Comparison of ENCODE assay signal across 9 mouse cellular contexts in genomic region chr5:150262046-150262716, GRCm38 (mm10).
DNase-seq lines count a peak whose midpoint lies in the region; ATAC-seq and TF ChIP-seq lines count a peak whose summit lies in the region.
"Had no signal": no experiment of that assay in that cellular context is flagged by ENCODE, and none has a peak within 500 bp of the region (broad histone marks: within the 10 kb centered on the region; RNA-seq: fewer than 3 reads in every experiment).

No protein-coding gene starts in this region.

- H3K4me2 ChIP-seq in forebrain, embryonic 14.5 days (ENCODE audit: low read length): peak overlapping the region; percentile 49

- no peak overlapping the region for H3K4me3 ChIP-seq in heart, adult 2 months
- H3K4me3 ChIP-seq in forebrain, embryonic 14.5 days (ENCODE audit: low read depth, low read length): peak overlapping the region; percentile 40

- H3K79me2 ChIP-seq in heart, adult 2 months (replicated peaks; ENCODE audit: control insufficient read depth, insufficient read depth, low read length): no peaks in the 10 kb centered on the region

- no peak for DNase-seq in heart, adult 2 months
- no peak for DNase-seq in heart, postnatal 10 days
- peak; percentile 50 for DNase-seq in CD4-positive, CD25-positive, alpha-beta regulatory T cell, adult 2 months (ENCODE audit: low read depth, low spot score)
- DNase-seq in forebrain, embryonic 14.5 days (ENCODE audit: low spot score): no peak
- DNase-seq in kidney, postnatal 14 days: peak; percentile 80
- no peak for DNase-seq in spleen, postnatal 4 days (ENCODE audit: low spot score in 2 of 2)
- no peak for DNase-seq in embryo, embryonic 9.5 days (ENCODE audit: extremely low spot score)
- no peak for DNase-seq in retina, embryonic 14.5 days (ENCODE audit: low spot score)

- peak overlapping the region; percentile 58 for H3K27ac ChIP-seq in heart, adult 2 months
- no peak overlapping the region for H3K27ac ChIP-seq in forebrain, embryonic 14.5 days (ENCODE audit: low read depth, low read length)
- H3K27ac ChIP-seq: liver, embryonic 14.5 days had no signal

- H3K27me3 ChIP-seq in heart, adult 2 months (ENCODE audit: control insufficient read depth, insufficient read depth, low read length): no peaks in the 10 kb centered on the region
- H3K27me3 ChIP-seq in forebrain, embryonic 14.5 days (replicated peaks; ENCODE audit: control insufficient read depth, insufficient read depth, low read length): no peaks in the 10 kb centered on the region

- no peaks in the 10 kb centered on the region for H3K9me3 ChIP-seq in forebrain, embryonic 14.5 days (replicated peaks; ENCODE audit: control insufficient read depth, low read length)

- intact Hi-C loops in heart, adult 2 months (cut with DNase I): no loop called here
- intact Hi-C loops in heart, postnatal 10 days (cut with DNase I): no loop called here

- no peak for TF ChIP-seq EP300 in heart, adult 2 months (IDR thresholded peaks at IDR 0.05; ENCODE audit: insufficient read depth, low read depth, low read length)

- 73% methylated on average over 16 of the region's 16 CpGs for WGBS in heart, adult 2 months
- WGBS in forebrain, embryonic 14.5 days: 57% methylated on average over 16 of the region's 16 CpGs

- no peak for TF ChIP-seq CTCF in heart, adult 2 months (IDR thresholded peaks at IDR 0.05)

- no peak for TF ChIP-seq POLR2A in heart, adult 2 months (IDR thresholded peaks at IDR 0.05; ENCODE audit: insufficient read depth, low read depth, low read length)

- H3K36me3 ChIP-seq in heart, adult 2 months (ENCODE audit: control insufficient read depth, insufficient read depth, low read length): no peaks in the 10 kb centered on the region
- no peaks in the 10 kb centered on the region for H3K36me3 ChIP-seq in forebrain, embryonic 14.5 days (ENCODE audit: control insufficient read depth, insufficient read depth, low read length)

- no peak overlapping the region for H3K9ac ChIP-seq in heart, adult 2 months (ENCODE audit: low read depth, low read length)
- peak overlapping the region; percentile 13; the same call in 1 of the 2 replicates for H3K9ac ChIP-seq in forebrain, embryonic 14.5 days (ENCODE audit: low read length)
- H3K9ac ChIP-seq: liver, embryonic 14.5 days had no signal

- peaks cover 8% of the 10 kb centered on the region for H3K4me1 ChIP-seq in heart, adult 2 months (ENCODE audit: control insufficient read depth, insufficient read depth, low read length)
- H3K4me1 ChIP-seq in forebrain, embryonic 14.5 days (ENCODE audit: control insufficient read depth, insufficient read depth, low read length): peaks cover 3% of the 10 kb centered on the region

- ATAC-seq in forebrain, embryonic 14.5 days: no peak

Comparison
In these comparisons a context has a peak if more than half of its experiments do, and no peak if none do; other contexts are left out.
1. DNase-seq: peak in CD4-positive, CD25-positive, alpha-beta regulatory T cell, adult 2 months (single experiment) and kidney, postnatal 14 days (single experiment); none in heart, adult 2 months (0 of 2), heart, postnatal 10 days (0 of 2), forebrain, embryonic 14.5 days (single experiment), spleen, postnatal 4 days (0 of 2), embryo, embryonic 9.5 days (single experiment) and retina, embryonic 14.5 days (single experiment).